Mouse (Mus musculus): ENCODE data around the gene Accsl.

Accsl gene

GRCm38 (mm10) chr2:93869107-93869600 is at the start of gene Accsl:
TSS of gene Accsl (minus strand) at chr2:93869157.
- DNase-seq (ENCODE audit: low read depth): no peak

- no peak for DNase-seq (ENCODE audit: low read depth)
Observed at GRCm38 (mm10) chr2:93913552-93913951, 44.6 kb upstream of the Accsl start.

GRCm38 (mm10) chr2:93911942-93912341 is 43.0 kb upstream of the Accsl start:
- peak; percentile 94 for DNase-seq (ENCODE audit: low read depth)

GRCm38 (mm10) chr2:93909716-93910115 is 40.8 kb upstream of the Accsl start:
- DNase-seq (ENCODE audit: low read depth): peak; percentile 49

GRCm38 (mm10) chr2:93907519-93908294 is 38.8 kb upstream of the Accsl start:
- peak; percentile 70 for DNase-seq (ENCODE audit: low read depth)

- peak; percentile 63 for DNase-seq (ENCODE audit: low read depth)
Observed at GRCm38 (mm10) chr2:93906316-93906715, 37.4 kb upstream of the Accsl start.

GRCm38 (mm10) chr2:93903415-93903814 is 34.5 kb upstream of the Accsl start:
- DNase-seq (ENCODE audit: low read depth): peak; percentile 19

GRCm38 (mm10) chr2:93902680-93903305 is 33.8 kb upstream of the Accsl start:
- no peak for DNase-seq (ENCODE audit: low read depth)

GRCm38 (mm10) chr2:93899397-93900380 is 30.7 kb upstream of the Accsl start:
- no peak for DNase-seq (ENCODE audit: low read depth)

- DNase-seq (ENCODE audit: low read depth): no peak
Observed at GRCm38 (mm10) chr2:93891611-93892280, 22.8 kb upstream of the Accsl start.

- DNase-seq (ENCODE audit: low read depth): no peak
Observed at GRCm38 (mm10) chr2:93890143-93890542, 21.2 kb upstream of the Accsl start.

GRCm38 (mm10) chr2:93889071-93889470 is 20.1 kb upstream of the Accsl start:
- DNase-seq (ENCODE audit: low read depth): no peak

GRCm38 (mm10) chr2:93888366-93888765 is 19.4 kb upstream of the Accsl start:
- DNase-seq (ENCODE audit: low read depth): no peak

GRCm38 (mm10) chr2:93887273-93887672 is 18.3 kb upstream of the Accsl start:
- DNase-seq (ENCODE audit: low read depth): no peak

GRCm38 (mm10) chr2:93886013-93886794 is 17.2 kb upstream of the Accsl start:
- no peak for DNase-seq (ENCODE audit: low read depth)

- DNase-seq (ENCODE audit: low read depth): no peak
Observed at GRCm38 (mm10) chr2:93883066-93883465, 14.1 kb upstream of the Accsl start.

GRCm38 (mm10) chr2:93881640-93882367 is 12.8 kb upstream of the Accsl start:
- DNase-seq (ENCODE audit: low read depth): no peak

GRCm38 (mm10) chr2:93880981-93881380 is 12.0 kb upstream of the Accsl start:
- DNase-seq (ENCODE audit: low read depth): no peak

- DNase-seq (ENCODE audit: low read depth): no peak
Observed at GRCm38 (mm10) chr2:93880450-93880849, 11.5 kb upstream of the Accsl start.

GRCm38 (mm10) chr2:93877005-93877404 is 8.0 kb upstream of the Accsl start:
- no peak for DNase-seq (ENCODE audit: low read depth)
